Mouse (Mus musculus): ENCODE data around the gene Hsd3b2. TPM values are rescaled to one million over a fixed set of nuclear protein-coding genes. Genes with fewer than 3 reads are reported as not detected.

Gene Hsd3b2
- not detected in 2 replicates for polyA plus RNA-seq (2012)

GRCm38 (mm10) chr3:98724376-98724775 lies at the start of gene Hsd3b2:
Gene Hsd3b2 (minus strand): TSS chr3:98724543.

Other genes starting within 250 kb of the Hsd3b2 start
- gene Hsd3b4, start 214.0 kb downstream of the Hsd3b2 start, polyA plus RNA-seq (2012): not detected in 2 replicates
- gene Gm10681, start 135.7 kb downstream of the Hsd3b2 start, polyA plus RNA-seq (2012): not detected in 2 replicates
- gene Hsd3b5, start 94.3 kb downstream of the Hsd3b2 start, polyA plus RNA-seq (2012): not detected in 2 replicates
- gene Hsd3b3, start 38.6 kb upstream of the Hsd3b2 start, polyA plus RNA-seq (2012): not detected in 2 replicates
- gene Hsd3b6, start 89.9 kb upstream of the Hsd3b2 start, polyA plus RNA-seq (2012): not detected in 2 replicates
- gene Hsd3b1, start 135.3 kb upstream of the Hsd3b2 start, polyA plus RNA-seq (2012): not detected in 2 replicates
- gene Hao2, start 168.7 kb upstream of the Hsd3b2 start, polyA plus RNA-seq (2012): not detected in 2 replicates

Measured in megakaryocyte-erythroid progenitor cell, adult 5 weeks (primary cell).